Mouse (Mus musculus): Measurements from ENCODE around the gene Shc3. TPM values are rescaled to one million over a fixed set of nuclear protein-coding genes. Genes with fewer than 3 reads are reported as not detected.

Gene Shc3
- polyA plus RNA-seq, 1 experiment from 2014 or later, result 2.5 TPM

DNA sequence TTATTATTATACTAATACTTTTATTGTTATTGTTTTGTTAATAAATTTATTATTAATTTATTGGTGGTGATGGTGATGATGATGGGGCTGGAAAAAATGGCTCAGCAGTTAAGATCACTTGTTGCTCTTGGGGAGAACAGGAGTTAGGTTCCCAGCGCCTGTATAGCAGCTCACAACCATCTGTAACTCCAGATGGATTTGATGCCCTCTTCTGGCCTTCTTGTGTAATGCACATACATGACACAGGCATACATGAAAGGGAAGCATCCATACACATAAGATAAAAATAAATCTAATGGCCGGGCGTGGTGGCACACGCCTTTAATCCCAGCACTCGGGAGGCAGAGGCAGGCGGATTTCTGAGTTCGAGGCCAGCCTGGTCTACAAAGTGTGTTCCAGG is 40.0 kb upstream of the Shc3 start:
- WGBS, result 96% methylated on average over 4 of the region's 7 CpGs

DNA sequence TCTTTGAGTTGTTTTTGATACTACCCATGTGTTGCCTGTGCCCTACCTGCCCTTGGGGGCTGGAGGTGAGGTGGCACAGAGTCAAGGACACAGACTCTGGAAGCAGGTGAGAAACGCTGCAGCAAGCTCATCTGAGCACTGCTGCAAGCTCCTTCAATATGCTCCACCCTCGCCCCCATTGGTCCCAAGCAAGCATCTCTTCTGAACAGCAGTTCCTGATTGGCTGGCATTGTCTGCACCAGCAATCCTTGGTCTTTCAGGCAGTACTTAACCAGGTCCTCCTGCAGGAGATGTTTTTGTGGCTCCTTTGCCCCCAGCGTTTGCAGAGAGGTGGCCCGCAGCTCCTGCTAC is 34.6 kb upstream of the Shc3 start:
- DNase-seq (ENCODE audit: low spot score) (no peak), ATAC-seq (replicated peaks; ENCODE audit: insufficient number of reproducible peaks, low FRiP score, low TSS enrichment, low read depth) (0 out of 2 replicates have a peak, but pooled peaks have one; percentile 16)
- no peak overlapping the region for H3K4me3 ChIP-seq (ENCODE audit: low read depth, low read length)
- H3K9ac ChIP-seq (replicated peaks; ENCODE audit: low read length), result no peak overlapping the region
- WGBS, result 46% methylated on average over 4 of the region's 4 CpGs
- no peaks in the 10 kb centered on the region for H3K4me1 ChIP-seq (ENCODE audit: control insufficient read depth, insufficient read depth, low read length)
- no peaks in the 10 kb centered on the region for H3K27me3 ChIP-seq (ENCODE audit: control insufficient read depth, insufficient read depth, low read length)
- no peak overlapping the region for H3K4me2 ChIP-seq (ENCODE audit: low read depth, low read length)
- no peaks in the 10 kb centered on the region for H3K36me3 ChIP-seq (replicated peaks; ENCODE audit: control insufficient read depth, insufficient read depth, low read depth, low read length)
- no peaks in the 10 kb centered on the region for H3K9me3 ChIP-seq (replicated peaks; ENCODE audit: control insufficient read depth, low read length)
- no peak overlapping the region for H3K27ac ChIP-seq (replicated peaks; ENCODE audit: low read depth, low read length)

More for the DNA sequence above, 40.0 kb upstream of the Shc3 start:
- Histone ChIP-seq H3K4me3 (ENCODE audit: low read depth, low read length) (no peak overlapping the region), H3K9me3 (replicated peaks; ENCODE audit: control insufficient read depth, low read length) (no peaks in the 10 kb centered on the region), H3K9ac (replicated peaks; ENCODE audit: low read length) (no peak overlapping the region), H3K4me2 (ENCODE audit: low read depth, low read length) (no peak overlapping the region), H3K36me3 (replicated peaks; ENCODE audit: control insufficient read depth, insufficient read depth, low read depth, low read length) (no peaks in the 10 kb centered on the region), H3K27me3 (ENCODE audit: control insufficient read depth, insufficient read depth, low read length) (no peaks in the 10 kb centered on the region), H3K27ac (replicated peaks; ENCODE audit: low read depth, low read length) (no peak overlapping the region), H3K4me1 (ENCODE audit: control insufficient read depth, insufficient read depth, low read length) (no peaks in the 10 kb centered on the region)
- ATAC-seq (replicated peaks; ENCODE audit: insufficient number of reproducible peaks, low FRiP score, low TSS enrichment, low read depth), result no peak
- DNase-seq (ENCODE audit: low spot score), result no peak

DNA sequence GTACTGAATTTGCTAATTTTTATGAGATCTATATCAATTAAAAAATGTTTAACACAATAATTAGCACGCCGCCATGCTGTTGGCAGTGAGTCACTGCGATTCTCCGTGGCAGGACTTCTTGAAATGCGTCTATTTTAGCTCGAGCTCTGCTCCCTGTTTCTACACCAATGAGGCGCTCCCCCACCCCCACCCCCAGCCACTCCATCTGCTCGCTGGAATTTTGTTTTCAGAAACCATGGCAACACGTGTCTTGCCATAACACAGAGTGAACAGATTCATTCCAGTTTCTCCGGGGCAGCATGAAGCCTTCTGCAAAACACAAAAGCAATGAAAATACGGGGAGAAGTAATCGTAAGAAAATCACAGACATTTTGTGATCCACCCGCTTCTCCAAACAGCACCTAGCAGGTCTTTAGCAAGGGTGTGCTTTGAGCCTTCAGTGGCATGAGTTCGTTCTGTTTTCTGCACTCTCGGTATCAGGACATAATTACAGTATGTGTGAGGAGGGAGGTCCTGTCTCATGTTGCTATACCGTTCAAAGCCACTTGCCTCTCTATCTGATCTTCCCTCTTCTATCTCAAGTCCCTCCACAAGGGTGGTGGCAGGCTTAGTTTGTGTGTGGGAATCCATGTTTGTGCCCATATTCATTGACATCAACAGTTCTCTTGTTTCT is 34.1 kb upstream of the Shc3 start:
- 0 out of 2 replicates have a peak, but pooled peaks have one; percentile 60 for ATAC-seq (replicated peaks; ENCODE audit: insufficient number of reproducible peaks, low FRiP score, low TSS enrichment, low read depth)
- Histone ChIP-seq H3K9me3 (replicated peaks; ENCODE audit: control insufficient read depth, low read length) (no peaks in the 10 kb centered on the region), H3K4me3 (ENCODE audit: low read depth, low read length) (no peak overlapping the region), H3K9ac (replicated peaks; ENCODE audit: low read length) (no peak overlapping the region; the same call in 1 of the 2 replicates), H3K27me3 (ENCODE audit: control insufficient read depth, insufficient read depth, low read length) (no peaks in the 10 kb centered on the region), H3K4me2 (ENCODE audit: low read depth, low read length) (peak overlapping the region; percentile 34), H3K36me3 (replicated peaks; ENCODE audit: control insufficient read depth, insufficient read depth, low read depth, low read length) (no peaks in the 10 kb centered on the region), H3K27ac (replicated peaks; ENCODE audit: low read depth, low read length) (no peak overlapping the region), H3K4me1 (ENCODE audit: control insufficient read depth, insufficient read depth, low read length) (no peaks in the 10 kb centered on the region)
- DNase-seq (ENCODE audit: low spot score), result peak; percentile 87
- WGBS, result 30% methylated on average over 16 of the region's 16 CpGs

DNA sequence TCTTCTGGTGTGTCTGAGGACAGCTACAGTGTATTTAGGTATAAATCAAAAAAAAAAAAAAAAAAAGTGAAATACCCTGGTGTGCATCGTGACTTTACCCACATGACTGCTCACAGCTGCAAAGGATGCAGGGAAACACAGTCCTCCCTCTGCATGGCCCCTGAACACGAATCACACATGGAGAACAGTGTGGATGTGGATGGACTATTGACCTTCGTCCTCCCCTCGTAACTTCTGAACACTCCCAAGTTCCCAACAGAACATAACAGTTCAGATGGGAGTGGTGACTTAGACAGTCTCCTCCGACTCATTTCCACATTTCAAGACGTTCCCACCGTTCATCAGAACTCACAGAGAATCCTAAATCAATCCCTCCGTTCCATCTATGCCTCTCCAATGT is 33.5 kb upstream of the Shc3 start:
- H3K27ac ChIP-seq (replicated peaks; ENCODE audit: low read depth, low read length), result no peak overlapping the region
- H3K9ac ChIP-seq (replicated peaks; ENCODE audit: low read length), result no peak overlapping the region
- no peaks in the 10 kb centered on the region for H3K9me3 ChIP-seq (replicated peaks; ENCODE audit: control insufficient read depth, low read length)
- H3K27me3 ChIP-seq (ENCODE audit: control insufficient read depth, insufficient read depth, low read length), result no peaks in the 10 kb centered on the region
- no peak overlapping the region for H3K4me3 ChIP-seq (ENCODE audit: low read depth, low read length)
- DNase-seq (ENCODE audit: low spot score) (no peak), ATAC-seq (replicated peaks; ENCODE audit: insufficient number of reproducible peaks, low FRiP score, low TSS enrichment, low read depth) (no peak)
- H3K4me1 ChIP-seq (ENCODE audit: control insufficient read depth, insufficient read depth, low read length), result no peaks in the 10 kb centered on the region
- no peaks in the 10 kb centered on the region for H3K36me3 ChIP-seq (replicated peaks; ENCODE audit: control insufficient read depth, insufficient read depth, low read depth, low read length)
- no peak overlapping the region for H3K4me2 ChIP-seq (ENCODE audit: low read depth, low read length)
- WGBS, result 73% methylated on average over 8 of the region's 8 CpGs

DNA sequence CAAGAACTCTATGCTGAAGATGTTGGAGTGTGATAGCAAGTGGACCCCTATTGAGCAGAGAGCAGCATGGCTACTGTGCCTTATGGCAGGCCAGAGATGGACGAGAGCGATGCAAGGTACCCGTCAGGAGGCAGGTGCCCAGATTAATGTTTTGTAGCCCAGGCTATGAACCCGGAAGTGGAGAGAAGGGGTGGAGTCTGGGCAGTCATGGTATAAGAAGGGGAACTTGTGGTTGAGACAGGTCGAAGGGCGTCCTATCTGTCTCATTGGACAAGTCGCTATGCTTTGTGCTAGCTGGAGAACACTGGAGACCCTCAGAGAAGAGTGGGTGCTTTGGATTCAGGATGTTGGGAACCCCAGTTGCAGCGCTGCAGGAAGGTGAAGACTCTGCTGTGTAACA is 30.9 kb upstream of the Shc3 start:
- 88% methylated on average over 8 of the region's 8 CpGs for WGBS
- Histone ChIP-seq H3K36me3 (replicated peaks; ENCODE audit: control insufficient read depth, insufficient read depth, low read depth, low read length) (no peaks in the 10 kb centered on the region), H3K27me3 (ENCODE audit: control insufficient read depth, insufficient read depth, low read length) (peaks cover 4% of the 10 kb centered on the region; the same call in 1 of the 2 replicates), H3K9me3 (replicated peaks; ENCODE audit: control insufficient read depth, low read length) (no peaks in the 10 kb centered on the region), H3K9ac (replicated peaks; ENCODE audit: low read length) (no peak overlapping the region), H3K27ac (replicated peaks; ENCODE audit: low read depth, low read length) (no peak overlapping the region), H3K4me3 (ENCODE audit: low read depth, low read length) (no peak overlapping the region), H3K4me2 (ENCODE audit: low read depth, low read length) (no peak overlapping the region), H3K4me1 (ENCODE audit: control insufficient read depth, insufficient read depth, low read length) (no peaks in the 10 kb centered on the region)
- DNase-seq (ENCODE audit: low spot score), result no peak
- no peak for ATAC-seq (replicated peaks; ENCODE audit: insufficient number of reproducible peaks, low FRiP score, low TSS enrichment, low read depth)

DNA sequence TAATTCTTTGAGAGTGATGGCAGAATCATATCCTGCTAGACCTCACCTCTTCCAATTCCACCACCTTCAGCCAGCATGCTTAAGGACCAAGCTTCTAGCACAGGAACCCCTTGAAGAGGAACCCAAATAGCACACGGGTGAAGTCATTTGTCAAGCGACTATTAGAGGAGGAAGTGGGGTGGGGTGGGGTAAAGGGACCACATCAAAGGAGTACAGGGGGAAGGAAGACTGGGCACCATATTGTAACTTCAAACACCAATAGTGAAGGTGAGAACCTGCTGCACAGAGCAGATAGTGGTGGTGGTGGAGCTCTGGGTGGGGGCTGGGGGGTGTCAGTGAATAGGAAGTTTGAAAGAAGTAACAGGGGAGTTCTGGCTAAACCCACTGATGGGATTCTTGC is 28.8 kb upstream of the Shc3 start:
- Histone ChIP-seq H3K36me3 (replicated peaks; ENCODE audit: control insufficient read depth, insufficient read depth, low read depth, low read length) (no peaks in the 10 kb centered on the region), H3K27me3 (ENCODE audit: control insufficient read depth, insufficient read depth, low read length) (peaks cover 7% of the 10 kb centered on the region), H3K27ac (replicated peaks; ENCODE audit: low read depth, low read length) (no peak overlapping the region), H3K4me2 (ENCODE audit: low read depth, low read length) (no peak overlapping the region), H3K9ac (replicated peaks; ENCODE audit: low read length) (no peak overlapping the region), H3K4me3 (ENCODE audit: low read depth, low read length) (no peak overlapping the region), H3K4me1 (ENCODE audit: control insufficient read depth, insufficient read depth, low read length) (peaks cover 2% of the 10 kb centered on the region; the same call in 1 of the 2 replicates), H3K9me3 (replicated peaks; ENCODE audit: control insufficient read depth, low read length) (no peaks in the 10 kb centered on the region)
- DNase-seq (ENCODE audit: low spot score) (no peak), ATAC-seq (replicated peaks; ENCODE audit: insufficient number of reproducible peaks, low FRiP score, low TSS enrichment, low read depth) (no peak)
- 73% methylated on average over 2 of the region's 2 CpGs for WGBS

DNA sequence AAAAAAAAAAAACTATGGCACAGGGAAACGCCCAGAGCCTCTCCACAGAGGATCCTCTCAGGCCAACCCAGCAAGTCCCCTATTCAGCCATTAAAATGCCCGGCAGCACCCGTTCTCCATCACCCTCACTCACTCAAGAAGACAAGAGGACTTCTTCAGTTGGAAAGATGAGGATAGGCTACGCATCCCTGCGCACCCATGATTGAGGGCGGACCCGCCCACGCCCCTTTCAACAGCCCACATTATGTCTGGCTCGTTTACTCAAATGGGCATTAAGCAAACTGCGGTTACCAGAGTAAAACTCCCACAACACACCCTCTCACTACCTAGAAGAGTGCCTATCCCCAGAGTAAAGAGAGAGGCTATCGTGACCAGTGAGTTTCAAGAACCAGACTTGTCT is 26.2 kb upstream of the Shc3 start:
- Histone ChIP-seq H3K4me3 (ENCODE audit: low read depth, low read length) (no peak overlapping the region), H3K9ac (replicated peaks; ENCODE audit: low read length) (no peak overlapping the region), H3K36me3 (replicated peaks; ENCODE audit: control insufficient read depth, insufficient read depth, low read depth, low read length) (no peaks in the 10 kb centered on the region), H3K9me3 (replicated peaks; ENCODE audit: control insufficient read depth, low read length) (no peaks in the 10 kb centered on the region), H3K4me2 (ENCODE audit: low read depth, low read length) (peak overlapping the region; percentile 94; the same call in 1 of the 2 replicates), H3K27ac (replicated peaks; ENCODE audit: low read depth, low read length) (no peak overlapping the region), H3K27me3 (ENCODE audit: control insufficient read depth, insufficient read depth, low read length) (peaks cover 7% of the 10 kb centered on the region), H3K4me1 (ENCODE audit: control insufficient read depth, insufficient read depth, low read length) (peaks cover 2% of the 10 kb centered on the region; the same call in 1 of the 2 replicates)
- DNase-seq (ENCODE audit: low spot score) (no peak), ATAC-seq (replicated peaks; ENCODE audit: insufficient number of reproducible peaks, low FRiP score, low TSS enrichment, low read depth) (0 out of 2 replicates have a peak, but pooled peaks have one; percentile 40)
- WGBS, result 47% methylated on average over 11 of the region's 11 CpGs

DNA sequence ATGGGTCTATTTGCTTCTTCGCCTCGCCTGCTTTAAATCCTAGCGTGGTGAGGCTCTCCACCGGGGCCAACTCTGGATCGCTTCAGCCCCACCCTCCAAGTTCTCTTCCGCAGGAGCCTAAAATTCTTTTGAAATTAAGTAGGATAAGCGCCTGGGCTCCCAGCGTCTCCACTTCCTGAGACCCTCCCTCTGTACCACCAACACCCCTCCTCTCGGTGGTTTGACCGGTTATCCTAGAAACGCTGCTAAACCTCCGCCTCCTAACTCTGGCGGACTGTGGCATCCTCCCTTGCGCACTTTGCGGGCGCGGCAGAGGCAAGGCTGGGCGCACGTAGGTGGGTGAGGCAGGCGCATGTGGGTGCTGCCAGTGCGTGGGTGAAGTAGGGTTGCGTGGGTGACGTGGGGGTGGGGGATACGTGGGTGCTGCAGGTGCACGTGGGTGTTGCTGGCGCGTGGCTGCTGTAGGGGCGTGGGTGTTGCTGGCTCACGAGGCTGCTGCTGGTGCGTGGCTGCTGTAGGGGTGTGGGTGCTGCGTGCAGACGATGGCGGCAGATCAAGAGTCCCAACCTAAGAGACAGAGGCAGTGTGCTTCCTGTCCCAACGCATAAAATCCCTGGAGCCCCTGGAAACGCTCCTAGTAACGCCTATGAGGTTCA is 25.6 kb upstream of the Shc3 start:
- Histone ChIP-seq H3K4me3 (ENCODE audit: low read depth, low read length) (peak overlapping the region; percentile 40), H3K4me1 (ENCODE audit: control insufficient read depth, insufficient read depth, low read length) (peaks cover 2% of the 10 kb centered on the region; the same call in 1 of the 2 replicates), H3K4me2 (ENCODE audit: low read depth, low read length) (peak overlapping the region; percentile 94), H3K9me3 (replicated peaks; ENCODE audit: control insufficient read depth, low read length) (no peaks in the 10 kb centered on the region), H3K27me3 (ENCODE audit: control insufficient read depth, insufficient read depth, low read length) (peaks cover 7% of the 10 kb centered on the region), H3K9ac (replicated peaks; ENCODE audit: low read length) (peak overlapping the region; percentile 43), H3K27ac (replicated peaks; ENCODE audit: low read depth, low read length) (no peak overlapping the region), H3K36me3 (replicated peaks; ENCODE audit: control insufficient read depth, insufficient read depth, low read depth, low read length) (no peaks in the 10 kb centered on the region)
- WGBS, result 2% methylated on average over 36 of the region's 36 CpGs
- peak; percentile 69 for DNase-seq (ENCODE audit: low spot score)
- peak; percentile 42; the same call in 1 of the 2 replicates for ATAC-seq (replicated peaks; ENCODE audit: insufficient number of reproducible peaks, low FRiP score, low TSS enrichment, low read depth)

All from embryonic facial prominence, embryonic 11.5 days (tissue).